Mouse (Mus musculus) CD4-positive, CD25-positive, alpha-beta regulatory T cell, adult 2 months (primary cell): ENCODE data around the gene Ric8b.

ENCODE experiments used
- DNase-seq: peaks from one replicate; pipeline ENCODE4 v3.0.0-alpha.2; 2012; ENCODE audit warnings: low read depth, low spot score

Ric8b gene

GRCm38 (mm10) chr10:84909021-84909801 is 8.2 kb upstream of the Ric8b start:
- DNase-seq, result no peak

GRCm38 (mm10) chr10:84910194-84910593 is 7.2 kb upstream of the Ric8b start:
- no peak for DNase-seq

GRCm38 (mm10) chr10:84910758-84911384 is 6.5 kb upstream of the Ric8b start:
- no peak for DNase-seq

GRCm38 (mm10) chr10:84913148-84913547 is 4.3 kb upstream of the Ric8b start:
- no peak for DNase-seq

- no peak for DNase-seq
Measured at GRCm38 (mm10) chr10:84915476-84915875, 1.9 kb upstream of the Ric8b start.

GRCm38 (mm10) chr10:84917731-84918095 is 297 bp downstream of the Ric8b start:
- DNase-seq, result no peak

- no peak for DNase-seq
Measured at GRCm38 (mm10) chr10:84926336-84926735, 8.9 kb downstream of the Ric8b start.

GRCm38 (mm10) chr10:84926885-84927284 is 9.5 kb downstream of the Ric8b start:
- peak; percentile 9 for DNase-seq

GRCm38 (mm10) chr10:84928465-84928864 is 11.0 kb downstream of the Ric8b start:
- no peak for DNase-seq

GRCm38 (mm10) chr10:84935553-84936209 is 18.3 kb downstream of the Ric8b start:
- DNase-seq, result no peak

GRCm38 (mm10) chr10:84936832-84937515 is 19.6 kb downstream of the Ric8b start:
- DNase-seq, result no peak

GRCm38 (mm10) chr10:84938094-84938820 is 20.8 kb downstream of the Ric8b start:
- DNase-seq, result no peak

- no peak for DNase-seq
Measured at GRCm38 (mm10) chr10:84938886-84939285, 21.5 kb downstream of the Ric8b start.

- no peak for DNase-seq
Measured at GRCm38 (mm10) chr10:84940356-84940755, 22.9 kb downstream of the Ric8b start.

- peak; percentile 7 for DNase-seq
Measured at GRCm38 (mm10) chr10:84945692-84946091, 28.3 kb downstream of the Ric8b start.

- no peak for DNase-seq
Measured at GRCm38 (mm10) chr10:84948970-84949683, 31.7 kb downstream of the Ric8b start.

- DNase-seq, result no peak
Measured at GRCm38 (mm10) chr10:84949684-84950010, 32.2 kb downstream of the Ric8b start.

GRCm38 (mm10) chr10:84950384-84950783 is 33.0 kb downstream of the Ric8b start:
- no peak for DNase-seq

- DNase-seq, result no peak
Measured at GRCm38 (mm10) chr10:84954236-84954635, 36.8 kb downstream of the Ric8b start.

- DNase-seq, result no peak
Measured at GRCm38 (mm10) chr10:84956173-84956572, 38.8 kb downstream of the Ric8b start.

- no peak for DNase-seq
Measured at GRCm38 (mm10) chr10:84958597-84958996, 41.2 kb downstream of the Ric8b start.
